Mouse (Mus musculus): Measurements from ENCODE around the gene Sarm1.

Sarm1 gene

GRCm38 (mm10) chr11:78512025-78512957, 14.7 kb upstream of the Sarm1 start, which contains the start of the genes Tmem199 and Poldip2:
Tmem199 (minus strand) TSS chr11:78512172.
Poldip2 (plus strand) TSS chr11:78512193.
- peak; percentile 97 for DNase-seq (ENCODE audit: low read depth, low spot score)

- DNase-seq (ENCODE audit: low read depth, low spot score), result peak; percentile 48
Observed at GRCm38 (mm10) chr11:78509148-78509547, 11.6 kb upstream of the Sarm1 start.

- no peak for DNase-seq (ENCODE audit: low read depth, low spot score)
Observed at GRCm38 (mm10) chr11:78505430-78505829, 7.9 kb upstream of the Sarm1 start.

DNA sequence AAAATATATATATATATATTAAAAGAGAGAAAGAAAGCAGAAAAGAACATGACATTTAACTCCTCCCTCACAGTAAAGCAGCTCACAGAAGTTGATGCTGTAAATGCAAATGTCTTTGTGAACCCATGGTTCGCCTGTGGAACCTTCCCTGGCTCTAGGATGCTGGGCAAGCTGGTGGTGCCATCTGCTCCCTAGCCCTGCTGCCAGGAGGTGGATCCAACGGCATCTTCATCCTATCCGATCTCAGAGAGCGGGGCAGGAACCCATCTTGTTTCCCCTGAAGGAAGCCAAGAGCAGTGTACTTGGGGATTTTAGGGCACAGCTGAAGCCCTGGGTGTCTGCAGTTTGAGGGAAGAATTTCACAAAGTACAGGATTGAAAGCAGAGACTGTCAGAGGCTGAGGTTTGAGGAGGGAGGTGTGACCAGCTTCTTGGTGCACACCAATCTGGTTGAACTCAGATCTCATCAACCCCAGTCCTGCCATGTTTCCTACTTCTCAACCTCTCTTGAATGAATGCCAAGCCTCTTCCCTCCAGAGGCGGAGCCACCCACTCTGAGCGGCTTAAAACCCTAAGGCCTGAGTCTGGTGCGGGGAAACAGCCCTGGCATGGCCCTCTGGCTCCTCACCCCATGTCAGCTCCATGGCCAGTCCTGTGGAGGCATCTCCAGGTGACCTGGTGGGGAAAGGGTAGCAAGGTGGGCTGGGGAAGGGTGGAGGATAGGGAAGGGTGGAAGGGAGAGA, 5.5 kb upstream of the Sarm1 start, which contains the start of gene Sebox:
TSS of gene Sebox (plus strand) at position 539 of the 742 bp plus-strand sequence.
- DNase-seq (ENCODE audit: low read depth, low spot score), result peak; percentile 96

DNA sequence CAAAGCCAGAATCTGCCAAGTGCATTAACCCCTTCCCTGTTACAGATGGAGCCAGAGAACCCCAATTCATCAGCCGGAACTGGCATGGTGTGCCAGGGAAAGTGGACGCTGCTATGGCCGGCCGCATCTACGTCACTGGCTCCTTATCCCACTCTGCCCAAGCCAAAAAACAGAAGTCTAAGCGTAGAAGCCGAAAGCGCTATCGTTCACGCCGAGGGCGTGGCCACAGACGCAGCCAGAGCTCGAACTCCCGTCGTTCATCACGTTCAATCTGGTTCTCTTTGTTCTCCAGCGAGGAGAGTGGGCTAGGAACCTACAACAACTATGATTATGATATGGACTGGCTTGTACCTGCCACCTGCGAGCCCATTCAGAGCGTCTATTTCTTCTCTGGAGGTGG, 4.0 kb upstream of the Sarm1 start:
- DNase-seq (ENCODE audit: low read depth, low spot score), result no peak

GRCm38 (mm10) chr11:78500623-78501202, 3.2 kb upstream of the Sarm1 start:
- no peak for DNase-seq (ENCODE audit: low read depth, low spot score)

DNA sequence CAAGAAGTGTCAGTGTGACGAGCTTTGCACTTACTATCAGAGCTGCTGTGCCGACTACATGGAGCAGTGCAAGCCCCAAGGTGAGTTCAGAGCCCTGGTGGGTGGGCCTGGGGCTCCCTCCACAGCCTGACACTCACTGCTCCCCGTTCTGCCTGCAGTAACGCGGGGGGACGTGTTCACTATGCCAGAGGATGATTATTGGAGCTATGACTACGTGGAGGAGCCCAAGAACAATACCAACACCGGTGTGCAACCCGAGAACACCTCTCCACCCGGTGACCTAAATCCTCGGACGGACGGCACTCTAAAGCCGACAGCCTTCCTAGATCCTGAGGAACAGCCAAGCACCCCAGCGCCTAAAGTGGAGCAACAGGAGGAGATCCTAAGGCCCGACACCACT, 2.0 kb upstream of the Sarm1 start:
- DNase-seq (ENCODE audit: low read depth, low spot score), result no peak

GRCm38 (mm10) chr11:78499004-78499403, 1.4 kb upstream of the Sarm1 start, which contains the start of gene Vtn:
Vtn (plus strand) TSS chr11:78499091.
- no peak for DNase-seq (ENCODE audit: low read depth, low spot score)

DNA sequence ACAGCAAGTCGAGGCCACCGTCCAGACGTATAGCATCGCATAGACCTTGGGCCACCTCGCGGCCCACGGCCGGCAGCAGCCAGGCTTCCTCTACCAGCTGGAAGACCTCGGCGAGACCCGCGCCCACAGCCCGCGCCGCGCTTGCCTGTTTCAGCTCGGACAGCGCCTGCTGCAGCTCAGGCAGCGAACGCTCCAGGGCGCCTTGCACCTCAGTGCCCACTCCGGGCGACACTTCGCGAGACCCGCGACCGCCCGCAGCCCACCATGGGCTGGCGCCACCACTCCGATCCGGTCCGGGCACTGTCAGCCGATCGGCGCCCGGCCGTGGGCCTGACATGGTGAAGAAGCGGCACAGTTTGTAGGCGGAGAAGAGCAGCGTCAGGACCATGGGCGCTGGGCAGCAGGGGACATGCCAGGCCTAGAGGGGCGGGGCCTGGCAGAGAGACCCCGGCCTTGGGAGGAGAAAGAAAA, 448 bp downstream of the Sarm1 start:
- peak; percentile 61 for DNase-seq (ENCODE audit: low read depth, low spot score)

DNA sequence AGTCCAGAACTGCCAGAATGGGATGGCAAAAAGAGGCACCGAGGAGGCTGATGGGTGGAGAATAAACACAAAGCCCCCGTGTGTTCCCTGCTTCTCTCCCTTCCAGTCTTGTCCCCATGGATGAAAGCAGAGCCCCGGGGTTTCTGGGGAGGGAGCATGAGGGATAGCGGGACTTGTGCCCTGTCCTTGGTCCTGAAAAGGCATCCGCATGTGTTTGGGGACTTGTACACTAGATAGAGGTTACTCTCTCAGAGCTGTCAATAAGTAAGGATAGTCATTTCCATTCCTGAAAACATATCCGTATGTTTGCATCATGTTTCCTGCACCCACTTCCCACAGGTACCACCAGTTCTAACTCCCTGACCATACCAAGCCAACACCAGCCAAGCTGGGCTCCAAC, 1.6 kb downstream of the Sarm1 start:
- DNase-seq (ENCODE audit: low read depth, low spot score), result no peak

GRCm38 (mm10) chr11:78490781-78491241, 6.7 kb downstream of the Sarm1 start:
- peak; percentile 92 for DNase-seq (ENCODE audit: low read depth, low spot score)

- peak; percentile 80 for DNase-seq (ENCODE audit: low read depth, low spot score)
Observed at GRCm38 (mm10) chr11:78488168-78488567, 9.4 kb downstream of the Sarm1 start.

- DNase-seq (ENCODE audit: low read depth, low spot score), result no peak
Observed at GRCm38 (mm10) chr11:78483639-78484038, 13.9 kb downstream of the Sarm1 start.

DNA sequence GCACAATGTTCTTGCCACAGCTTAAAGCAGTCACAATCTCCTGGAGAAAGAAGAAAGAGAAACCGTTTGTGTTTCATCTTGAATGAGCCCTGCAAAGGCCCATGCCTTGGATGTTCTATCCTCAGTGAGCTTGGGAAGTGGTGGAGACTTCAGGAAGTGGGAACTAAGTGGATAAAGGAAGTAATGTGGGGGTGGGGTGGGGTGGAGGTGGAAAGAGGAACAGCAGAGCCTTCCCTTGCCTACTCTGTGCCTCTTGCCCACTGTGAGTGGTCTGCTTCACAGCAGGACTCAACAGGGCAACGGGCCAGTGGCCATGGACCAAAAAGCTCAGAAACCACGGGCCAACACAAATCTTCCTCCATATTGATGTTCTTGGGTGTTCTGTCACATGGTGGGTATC, 22.3 kb downstream of the Sarm1 start:
- no peak for DNase-seq (ENCODE audit: low read depth, low spot score)

- DNase-seq (ENCODE audit: low read depth, low spot score), result no peak
Observed at GRCm38 (mm10) chr11:78471326-78472103, 26.0 kb downstream of the Sarm1 start.

DNA sequence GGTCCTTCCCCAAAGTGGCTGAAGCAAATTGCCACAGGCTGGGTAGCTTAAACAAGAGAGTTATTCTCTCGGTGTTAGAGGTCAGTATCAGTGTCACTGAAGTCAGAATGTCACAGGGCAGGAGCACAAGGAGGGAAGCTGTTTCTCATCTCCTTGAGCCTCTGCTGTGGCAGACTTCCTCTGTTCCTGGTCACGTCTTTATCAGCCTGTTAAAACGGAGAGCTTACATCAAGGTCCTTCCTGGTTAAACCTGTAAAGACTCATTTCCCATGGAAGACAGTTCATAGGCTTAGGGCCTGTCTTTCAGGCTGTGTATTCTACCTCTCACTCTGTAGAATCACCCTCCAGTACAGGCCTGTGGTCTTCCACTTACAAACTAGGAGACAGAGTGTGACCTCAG, 29.6 kb downstream of the Sarm1 start:
- no peak for DNase-seq (ENCODE audit: low read depth, low spot score)

DNA sequence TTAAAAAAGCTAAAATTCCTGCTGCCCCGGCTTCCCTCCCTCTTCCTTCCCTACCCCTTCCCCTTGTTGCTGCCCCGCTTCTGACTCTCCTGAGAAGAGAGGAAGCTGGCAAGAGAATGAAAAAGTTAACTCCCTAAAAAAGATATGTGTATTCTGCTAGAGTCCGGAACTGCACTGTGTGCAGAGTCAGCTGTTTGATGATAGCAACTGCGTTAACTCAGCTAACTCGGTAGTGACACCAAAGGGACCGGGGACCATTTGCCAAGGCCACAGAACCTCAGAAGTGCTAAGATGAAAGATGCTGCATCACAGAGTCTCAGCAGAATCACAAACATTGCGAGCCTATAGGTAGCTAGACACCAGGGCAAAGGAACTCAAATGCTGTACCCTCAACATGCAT, 30.0 kb downstream of the Sarm1 start:
- no peak for DNase-seq (ENCODE audit: low read depth, low spot score)

DNA sequence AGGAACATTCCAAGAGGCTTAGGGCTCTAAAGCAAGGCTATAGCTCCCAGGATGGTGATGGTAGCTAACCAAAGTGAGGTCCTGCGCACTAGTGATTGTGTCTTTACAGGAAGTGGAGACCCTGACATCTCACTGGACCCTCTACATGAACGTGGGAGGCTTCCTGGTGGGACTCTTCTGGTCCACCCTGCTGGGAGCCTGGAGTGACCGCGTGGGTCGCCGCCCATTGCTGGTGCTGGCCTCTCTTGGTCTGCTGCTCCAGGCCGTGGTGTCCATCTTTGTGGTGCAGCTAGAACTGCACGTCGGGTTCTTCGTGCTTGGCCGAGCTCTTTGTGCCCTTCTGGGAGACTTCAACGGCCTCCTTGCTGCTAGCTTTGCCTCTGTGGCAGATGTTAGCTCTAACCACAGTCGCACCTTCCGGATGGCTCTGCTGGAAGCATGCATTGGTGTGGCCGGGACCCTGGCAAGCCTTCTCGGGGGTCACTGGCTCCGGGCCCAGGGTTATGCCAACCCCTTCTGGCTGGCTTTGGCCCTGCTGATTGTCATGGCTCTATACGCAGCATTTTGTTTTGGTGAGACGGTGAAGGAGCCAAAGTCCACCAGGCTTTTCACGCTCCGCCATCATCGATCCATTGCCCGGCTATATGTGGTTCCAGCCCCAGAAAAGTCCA, 31.2 kb downstream of the Sarm1 start:
- DNase-seq (ENCODE audit: low read depth, low spot score), result no peak

DNA sequence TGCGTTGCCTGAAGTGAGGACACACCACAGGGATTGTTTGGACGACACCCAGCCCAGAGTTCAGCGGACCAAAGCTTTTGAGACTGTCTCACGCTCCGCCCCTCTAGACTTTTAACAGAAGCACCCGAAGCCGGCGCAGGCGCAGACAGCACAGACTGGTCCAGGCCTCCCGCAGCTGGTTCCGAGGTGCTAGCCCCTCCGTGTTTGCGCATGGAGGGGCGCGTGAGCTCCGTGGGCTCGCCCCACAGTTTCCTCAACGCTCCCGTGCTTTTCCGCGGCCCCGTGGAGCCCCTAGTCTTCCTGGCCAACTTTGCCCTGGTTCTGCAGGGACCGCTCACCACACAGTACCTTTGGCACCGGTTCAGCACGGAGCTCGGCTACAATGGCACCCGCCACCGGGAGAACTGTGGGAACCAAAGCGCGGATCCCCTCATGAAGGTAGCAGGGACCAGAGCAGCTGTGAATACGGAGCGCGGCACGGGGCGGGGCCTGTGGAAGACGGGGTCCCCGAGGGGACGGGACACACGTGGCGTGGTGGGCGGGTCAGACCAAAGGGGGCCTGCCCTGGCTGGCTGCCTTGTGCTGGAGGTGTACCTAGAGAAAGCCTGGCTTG, 31.9 kb downstream of the Sarm1 start, which contains the start of gene Slc46a1:
TSS of gene Slc46a1 (plus strand) at position 130 of the 613 bp plus-strand sequence.
- DNase-seq (ENCODE audit: low read depth, low spot score), result peak; percentile 80

- no peak for DNase-seq (ENCODE audit: low read depth, low spot score)
Observed at GRCm38 (mm10) chr11:78465116-78465515, 32.4 kb downstream of the Sarm1 start.
